Mouse (Mus musculus) splenic B cell, adult 2 months (primary cell): ENCODE data around the gene Mrps16.

Source experiments
- DNase-seq: peaks from one replicate; pipeline ENCODE4 v3.0.0-alpha.2; 2011; ENCODE audit warnings: low read depth, low spot score
- H3K27me3 ChIP-seq: 2 replicates; pipeline ENCODE4 v1.6.1; 2012; ENCODE audit warnings: mild to moderate bottlenecking, low read length, moderate library complexity, mixed read lengths; ENCODE audit not compliant: control insufficient read depth, poor library complexity, insufficient read depth, severe bottlenecking
- H3K36me3 ChIP-seq: 2 replicates; pipeline ENCODE4 v1.6.1; 2012; ENCODE audit warnings: mild to moderate bottlenecking, low read length, moderate library complexity, mixed read lengths; ENCODE audit not compliant: control insufficient read depth, poor library complexity, insufficient read depth, severe bottlenecking

Gene Mrps16

DNA sequence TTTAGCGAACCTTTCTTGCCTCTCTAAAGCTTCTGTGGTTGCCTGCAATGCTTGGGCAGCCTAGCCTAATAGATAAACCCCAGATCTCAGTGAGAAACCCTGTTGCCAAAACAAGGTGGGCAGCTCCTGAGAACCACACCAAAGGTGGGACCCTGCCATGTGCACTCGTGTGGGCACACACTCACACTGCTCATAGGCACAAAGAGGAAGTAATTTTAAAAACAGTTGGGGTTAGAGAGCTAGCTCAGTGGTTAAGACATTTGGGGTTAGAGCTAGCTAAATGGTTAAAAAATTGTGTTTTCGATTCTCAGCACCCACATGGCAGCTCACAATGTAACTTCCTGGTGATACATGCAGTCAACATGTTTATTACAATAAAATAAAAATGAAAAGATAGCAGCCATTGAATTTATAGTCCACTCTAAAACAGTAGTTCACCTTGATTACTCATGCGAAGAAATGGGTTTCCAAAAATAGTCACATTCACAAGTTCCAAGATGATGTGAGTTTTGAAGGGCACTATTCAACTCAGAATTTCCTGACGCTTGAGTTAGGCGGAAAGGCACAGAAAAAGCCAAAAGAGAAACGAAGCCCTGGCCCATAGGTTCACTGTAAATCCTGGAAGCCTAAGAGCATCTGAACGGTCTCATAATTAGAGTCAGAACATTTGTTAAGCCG, 13.5 kb downstream of the Mrps16 start:
- H3K27me3 ChIP-seq, result no peaks in the 10 kb centered on the region
- H3K36me3 ChIP-seq, result peaks cover 5% of the 10 kb centered on the region; the same call in 1 of the 2 replicates
- DNase-seq, result peak; percentile 84

DNA sequence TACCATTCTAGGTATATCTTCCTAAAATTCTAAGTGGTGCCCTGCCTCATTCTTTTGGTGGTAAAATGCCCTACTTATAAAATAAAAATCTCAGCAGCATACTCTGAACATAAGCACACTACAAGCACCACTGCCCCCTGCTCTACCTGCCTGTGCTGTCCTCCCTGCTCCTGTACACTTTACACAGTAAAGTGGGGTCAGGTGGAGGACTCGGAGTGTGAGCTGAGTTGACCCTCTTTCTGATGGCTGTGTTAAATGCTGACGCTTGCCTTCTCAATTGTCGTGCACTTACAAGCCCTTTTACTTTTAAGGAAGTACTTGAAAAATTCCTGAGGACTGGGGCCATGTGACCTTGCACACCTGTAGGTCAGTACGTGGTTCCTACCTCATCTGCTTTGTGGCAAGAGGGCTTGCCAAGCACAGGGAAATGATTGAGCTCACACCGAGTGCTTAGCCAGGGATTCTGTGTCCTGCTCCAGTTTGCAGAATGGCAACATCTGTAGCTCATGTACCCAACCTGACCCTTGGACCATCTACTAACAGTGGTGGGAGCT, 14.3 kb downstream of the Mrps16 start:
- Histone ChIP-seq H3K36me3 (peaks cover 7% of the 10 kb centered on the region; the same call in 1 of the 2 replicates), H3K27me3 (no peaks in the 10 kb centered on the region)
- peak; percentile 59 for DNase-seq

DNA sequence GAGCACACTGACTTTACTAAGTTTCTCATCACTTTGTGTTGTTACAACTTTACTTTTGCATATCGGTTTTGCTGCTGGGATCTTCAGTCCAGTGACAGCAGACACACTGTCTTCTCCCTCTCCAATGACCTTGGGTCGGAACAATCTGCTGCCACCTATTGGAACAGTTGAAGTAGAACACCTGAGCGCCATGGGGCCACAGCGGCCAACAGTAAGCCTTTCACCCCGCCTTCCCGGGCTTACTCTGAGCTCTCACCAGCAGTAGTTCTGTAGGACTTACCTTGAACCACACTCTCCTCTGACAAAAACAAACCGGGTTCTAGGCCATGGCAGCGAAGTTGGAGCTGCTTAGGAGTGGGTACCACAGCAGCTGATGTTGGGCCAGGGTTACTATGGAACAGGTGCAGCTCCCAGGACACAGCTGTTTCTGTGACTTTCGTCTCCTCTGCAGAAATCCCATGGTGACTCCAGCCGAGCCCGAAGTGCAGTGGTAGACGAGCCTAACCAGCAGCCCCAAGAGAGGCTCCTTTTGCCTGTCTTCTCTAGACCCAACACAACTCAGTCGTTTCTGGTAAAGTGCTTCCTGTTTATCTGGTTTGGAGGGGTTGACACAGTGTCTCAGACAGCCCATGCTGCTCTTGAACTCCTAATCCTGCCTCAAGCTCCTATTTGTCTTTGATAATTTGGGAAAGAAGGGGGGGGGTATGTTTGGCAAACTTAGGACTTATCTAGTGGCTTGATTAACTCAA, 14.9 kb downstream of the Mrps16 start:
- H3K36me3 ChIP-seq, result peaks cover 10% of the 10 kb centered on the region
- peak; percentile 88 for DNase-seq
- no peaks in the 10 kb centered on the region for H3K27me3 ChIP-seq

DNA sequence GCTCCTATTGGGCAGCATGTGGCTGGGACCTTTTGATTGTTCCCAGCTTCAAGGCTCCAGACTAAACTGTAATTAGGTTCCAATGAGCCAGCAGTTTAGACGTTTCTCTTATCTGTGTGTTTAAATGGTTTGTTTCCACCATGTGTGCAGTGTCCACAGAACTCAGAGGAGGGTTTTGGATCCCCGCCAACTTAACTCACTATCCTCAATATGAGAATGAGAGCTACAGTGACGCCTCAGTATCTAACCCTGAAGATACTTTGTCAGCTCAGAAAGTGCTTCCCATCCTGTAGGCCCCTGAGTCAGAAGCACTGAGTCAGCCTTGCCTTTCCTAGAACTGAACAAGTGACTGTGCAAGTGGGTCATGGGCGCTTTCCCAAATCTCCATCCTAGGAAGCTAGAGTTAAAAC, 16.3 kb downstream of the Mrps16 start:
- DNase-seq, result no peak
- Histone ChIP-seq H3K27me3 (no peaks in the 10 kb centered on the region), H3K36me3 (peaks cover 13% of the 10 kb centered on the region)

DNA sequence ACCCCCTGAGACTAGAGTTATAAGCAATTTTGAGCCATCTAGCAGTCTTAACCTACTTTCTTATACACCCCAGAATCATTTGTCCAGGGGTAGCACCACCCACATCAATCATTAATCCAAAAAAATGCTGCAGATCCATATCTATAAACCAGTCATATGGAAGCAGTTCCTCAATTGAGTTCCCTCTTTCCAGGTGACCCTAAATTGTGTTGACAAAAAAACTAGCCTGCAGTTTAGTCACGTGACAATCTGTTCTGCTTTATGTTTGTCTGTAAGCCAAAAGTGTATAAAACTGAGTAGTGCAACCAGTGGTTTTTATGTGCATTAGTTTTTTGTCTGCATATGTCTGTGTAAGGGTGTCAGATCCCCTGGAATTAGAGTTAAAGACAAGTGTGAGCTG, 21.6 kb downstream of the Mrps16 start:
- no peak for DNase-seq
- Histone ChIP-seq H3K27me3 (no peaks in the 10 kb centered on the region), H3K36me3 (peaks cover 17% of the 10 kb centered on the region)

DNA sequence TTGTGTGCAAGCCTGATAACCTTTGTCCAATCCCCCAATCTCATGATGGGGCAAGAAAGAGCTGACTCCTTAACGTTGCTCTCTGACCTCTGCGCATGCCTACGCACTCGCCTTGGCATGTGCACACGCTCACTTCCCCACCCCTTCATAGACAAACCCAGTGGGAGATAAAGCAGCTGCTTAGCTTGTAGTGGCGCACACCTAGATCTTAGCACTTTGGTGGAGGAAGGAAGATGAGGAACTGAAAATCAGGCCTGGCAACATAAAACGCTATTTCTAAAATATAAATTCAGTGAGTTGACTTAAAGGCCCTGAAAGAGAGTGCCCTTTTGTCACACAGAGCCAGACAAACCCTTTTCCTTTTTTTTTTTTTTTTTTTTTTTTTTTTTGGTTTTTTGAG, 22.6 kb downstream of the Mrps16 start:
- DNase-seq, result peak; percentile 86
- Histone ChIP-seq H3K36me3 (peaks cover 18% of the 10 kb centered on the region), H3K27me3 (no peaks in the 10 kb centered on the region)

DNA sequence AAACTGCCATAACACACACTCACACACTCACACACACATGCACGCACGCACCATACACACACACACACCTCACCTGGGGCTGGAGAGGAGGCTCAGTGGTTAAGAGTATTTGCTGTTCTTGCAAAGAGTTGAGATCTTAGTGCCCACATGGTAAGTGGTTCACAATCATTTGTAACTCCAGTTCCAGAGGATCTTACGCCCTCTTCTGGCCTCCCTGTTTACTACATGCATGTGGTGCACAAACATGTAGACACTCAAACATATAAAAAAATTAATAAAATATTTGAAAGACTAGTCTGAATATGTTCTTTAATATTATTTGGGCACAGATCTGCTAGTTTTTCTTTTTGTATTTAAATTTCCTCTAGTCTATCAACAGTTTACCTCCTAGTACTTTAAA, 25.2 kb downstream of the Mrps16 start:
- peak; percentile 32 for DNase-seq
- H3K27me3 ChIP-seq, result no peaks in the 10 kb centered on the region

DNA sequence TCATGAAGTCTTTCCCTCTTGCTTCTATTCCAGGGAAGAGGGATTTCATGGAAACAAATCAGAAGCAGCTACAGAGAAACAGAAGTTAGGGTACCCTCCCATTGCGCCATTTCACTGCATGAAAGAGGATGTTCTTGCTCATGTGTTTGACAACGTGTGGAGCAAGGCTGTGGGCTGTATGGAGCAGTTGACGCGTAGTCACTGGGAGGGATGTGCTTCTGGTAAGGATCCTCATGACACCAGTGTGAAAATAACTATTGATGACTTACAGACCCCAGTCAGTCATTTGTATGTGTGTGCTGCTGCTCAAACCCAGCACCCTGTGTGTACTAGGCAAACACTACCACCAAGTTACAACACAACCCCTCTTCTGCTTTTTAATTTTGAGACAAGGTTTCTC, 30.2 kb downstream of the Mrps16 start:
- H3K36me3 ChIP-seq, result peaks cover 14% of the 10 kb centered on the region
- no peak for DNase-seq
- H3K27me3 ChIP-seq, result no peaks in the 10 kb centered on the region

More for the DNA sequence above, 25.2 kb downstream of the Mrps16 start:
- H3K36me3 ChIP-seq, result peaks cover 17% of the 10 kb centered on the region; the same call in 1 of the 2 replicates

DNA sequence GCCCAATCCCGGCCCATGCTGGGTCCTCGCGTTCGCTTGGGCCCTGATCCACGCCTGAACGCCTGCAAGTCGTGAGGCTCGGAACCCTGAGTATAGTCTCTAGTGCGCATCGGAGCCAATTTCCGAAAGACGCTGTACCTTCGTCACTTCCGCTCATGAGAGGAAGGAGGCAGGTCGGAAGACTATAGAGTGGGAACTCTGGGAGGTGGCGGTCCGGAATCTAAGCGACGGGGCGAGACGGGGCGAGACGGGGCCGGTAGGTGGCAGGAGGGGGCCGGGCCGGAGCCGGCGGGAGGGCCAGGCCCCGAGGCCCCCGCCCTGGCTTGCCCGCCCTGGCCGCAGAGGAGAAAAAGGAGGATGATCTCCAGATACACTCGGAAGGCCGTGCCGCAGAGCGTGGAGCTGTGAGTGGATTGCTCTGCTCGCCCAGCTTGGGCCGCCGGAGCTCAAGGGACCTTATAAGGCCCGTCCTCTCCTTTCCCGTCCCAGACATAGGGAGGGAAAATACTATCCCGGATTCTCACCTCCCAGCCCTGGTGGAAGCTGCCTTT, 45.4 kb downstream of the Mrps16 start, which contains the start of the genes Ecd and Fam149b:
Gene Ecd, minus strand, starts transcription at position 131 of the 551 bp plus-strand sequence.
Gene Fam149b, plus strand, starts transcription at position 172 of the 551 bp plus-strand sequence.
- peak; percentile 97 for DNase-seq
- Histone ChIP-seq H3K36me3 (no peaks in the 10 kb centered on the region; the same call in 1 of the 2 replicates), H3K27me3 (no peaks in the 10 kb centered on the region)

DNA sequence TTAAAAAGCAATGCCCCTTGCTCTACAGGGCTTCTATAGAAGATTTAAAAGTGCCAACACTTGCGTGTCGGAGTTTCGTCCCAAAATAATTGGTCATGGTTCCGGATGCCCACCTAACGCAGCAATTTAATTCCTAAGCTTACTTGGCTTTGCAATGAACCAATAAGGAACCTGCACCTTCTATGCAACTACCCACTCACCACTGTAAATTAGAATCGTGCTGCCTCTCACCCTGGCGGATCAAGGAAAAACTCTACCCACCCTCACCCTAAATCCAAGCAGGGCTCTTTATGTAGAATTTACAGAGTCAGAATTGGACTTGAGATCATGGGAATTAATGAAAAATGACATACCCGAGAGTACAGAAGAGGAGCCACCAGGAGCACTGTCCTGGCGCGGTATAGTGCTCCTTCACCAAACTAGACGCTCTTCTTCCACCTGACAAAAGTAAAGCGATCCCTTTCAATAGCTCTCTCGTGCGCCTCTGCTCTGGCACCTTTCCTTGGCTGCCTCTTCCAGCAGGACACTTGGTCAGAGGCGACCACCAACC, 45.9 kb downstream of the Mrps16 start:
- Histone ChIP-seq H3K27me3 (no peaks in the 10 kb centered on the region), H3K36me3 (no peaks in the 10 kb centered on the region; the same call in 1 of the 2 replicates)
- DNase-seq, result no peak

DNA sequence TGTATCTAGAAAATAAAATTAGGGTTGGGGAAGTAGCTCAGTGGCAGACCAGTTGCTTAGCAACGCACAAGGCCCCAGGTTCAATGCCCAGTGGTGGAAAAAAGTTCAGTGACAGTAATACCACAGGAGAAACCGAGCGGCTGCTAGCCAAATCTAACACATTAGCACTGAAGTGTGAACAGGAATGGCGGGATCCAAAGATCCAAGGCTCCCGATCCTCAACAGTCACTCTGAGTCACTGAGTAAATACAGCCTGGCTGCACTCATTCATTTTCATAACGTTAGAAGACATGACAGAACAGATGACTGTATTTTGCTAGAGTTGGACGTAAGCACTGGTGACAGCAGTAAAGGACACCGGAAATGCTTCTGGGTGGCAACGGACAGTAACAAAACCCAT, 47.5 kb downstream of the Mrps16 start:
- Histone ChIP-seq H3K27me3 (no peaks in the 10 kb centered on the region), H3K36me3 (no peaks in the 10 kb centered on the region; the same call in none of the 2 replicates)
- DNase-seq, result no peak

DNA sequence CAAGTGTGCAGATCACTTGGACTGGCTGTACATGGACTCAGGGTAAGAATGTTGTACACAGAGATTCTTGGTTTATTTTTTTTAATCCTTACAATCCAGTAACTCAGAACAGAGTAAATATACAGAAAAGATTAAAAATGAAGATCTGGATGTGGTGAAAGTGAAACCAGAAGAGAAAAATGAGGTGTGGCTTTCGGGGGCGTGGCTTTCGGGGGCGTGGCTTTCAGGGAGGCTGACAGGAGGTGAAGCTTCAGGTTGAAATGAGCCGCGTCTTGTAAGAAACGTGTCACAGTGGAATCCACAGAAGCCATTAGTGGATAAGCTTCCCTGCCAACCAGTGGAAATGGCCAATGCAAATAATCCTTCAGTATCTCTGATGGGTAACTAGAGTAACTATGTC, 52.6 kb downstream of the Mrps16 start:
- Histone ChIP-seq H3K27me3 (no peaks in the 10 kb centered on the region), H3K36me3 (peaks cover 15% of the 10 kb centered on the region)
- peak; percentile 60 for DNase-seq

DNA sequence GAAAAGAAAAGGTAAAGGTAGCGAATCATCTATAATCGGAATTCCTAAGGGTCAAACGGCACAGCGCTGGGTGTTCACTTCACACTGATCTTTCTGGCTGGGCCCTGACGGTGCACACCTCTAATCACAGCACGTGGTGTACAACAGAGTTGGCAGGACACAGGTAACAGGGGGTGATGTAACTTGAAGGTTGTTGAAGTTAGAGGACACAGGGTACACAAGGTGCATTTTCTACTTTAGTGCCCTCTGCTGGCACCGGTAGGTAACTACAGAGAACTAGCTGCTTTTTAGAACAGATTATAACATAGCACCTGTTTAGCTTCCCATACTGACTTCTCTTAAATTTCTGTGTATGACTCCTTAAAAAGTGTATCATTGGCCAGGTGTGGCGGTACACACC, 53.3 kb downstream of the Mrps16 start:
- Histone ChIP-seq H3K27me3 (no peaks in the 10 kb centered on the region), H3K36me3 (peaks cover 19% of the 10 kb centered on the region)
- peak; percentile 74 for DNase-seq

DNA sequence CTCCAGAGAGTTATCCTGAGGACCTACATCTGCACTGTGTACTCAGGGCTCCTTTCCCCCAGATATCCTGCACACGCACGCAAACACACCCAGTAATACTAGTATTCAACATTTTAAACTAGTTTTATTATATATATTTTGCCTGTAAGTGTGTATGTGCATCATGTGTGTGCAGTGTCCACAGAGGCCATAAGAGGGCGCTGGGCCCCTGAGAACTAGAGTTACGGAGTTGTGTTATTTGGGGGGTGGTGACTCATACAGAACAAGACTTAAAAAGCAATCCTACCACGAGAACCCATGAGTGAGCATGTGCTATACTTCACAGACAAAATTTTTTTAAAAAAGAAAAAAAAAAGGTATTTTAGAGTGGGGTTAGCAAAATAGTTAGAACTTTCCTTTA, 54.0 kb downstream of the Mrps16 start:
- peaks cover 19% of the 10 kb centered on the region for H3K36me3 ChIP-seq
- no peaks in the 10 kb centered on the region for H3K27me3 ChIP-seq
- DNase-seq, result no peak
